Mouse (Mus musculus): ENCODE measurements around the gene Mesd.

- no peak for TF ChIP-seq CTCF (IDR thresholded peaks at IDR 0.05; ENCODE audit: low read depth)
- TF ChIP-seq EP300 (IDR thresholded peaks at IDR 0.05; ENCODE audit: low read depth) = no peak
Measured at GRCm38 (mm10) chr7:83863554-83863953, 20.7 kb upstream of the Mesd start.
